Mouse (Mus musculus) urinary bladder, postnatal 14 days (tissue): ENCODE measurements around the gene Gm853.

Experiments
- DNase-seq: peaks from one replicate; pipeline ENCODE4 v3.0.0; 2021; ENCODE audit warnings: low spot score

Gene Gm853

GRCm38 (mm10) chr4:130213857-130214256, 8.3 kb downstream of the Gm853 start:
- DNase-seq: no peak

- no peak for DNase-seq
Measured at GRCm38 (mm10) chr4:130213197-130213596, 9.0 kb downstream of the Gm853 start.

GRCm38 (mm10) chr4:130212421-130212820, 9.8 kb downstream of the Gm853 start:
- no peak for DNase-seq

GRCm38 (mm10) chr4:130211870-130212269, 10.3 kb downstream of the Gm853 start:
- no peak for DNase-seq

GRCm38 (mm10) chr4:130198694-130199670, 23.2 kb downstream of the Gm853 start:
- DNase-seq: peak; percentile 92

GRCm38 (mm10) chr4:130196542-130196941, 25.7 kb downstream of the Gm853 start:
- no peak for DNase-seq

- no peak for DNase-seq
Measured at GRCm38 (mm10) chr4:130195924-130196323, 26.3 kb downstream of the Gm853 start.

GRCm38 (mm10) chr4:130192266-130192665, 29.9 kb downstream of the Gm853 start:
- no peak for DNase-seq

GRCm38 (mm10) chr4:130189606-130190005, 32.6 kb downstream of the Gm853 start:
- DNase-seq: no peak

GRCm38 (mm10) chr4:130188806-130189297, 33.3 kb downstream of the Gm853 start:
- DNase-seq: peak; percentile 87

- no peak for DNase-seq
Measured at GRCm38 (mm10) chr4:130186891-130187290, 35.3 kb downstream of the Gm853 start.

GRCm38 (mm10) chr4:130186450-130186849, 35.8 kb downstream of the Gm853 start:
- no peak for DNase-seq

GRCm38 (mm10) chr4:130183879-130184278, 38.3 kb downstream of the Gm853 start:
- no peak for DNase-seq

- DNase-seq: no peak
Measured at GRCm38 (mm10) chr4:130183023-130183422, 39.2 kb downstream of the Gm853 start.

GRCm38 (mm10) chr4:130181886-130182285, 40.3 kb downstream of the Gm853 start:
- DNase-seq: peak; percentile 22

- DNase-seq: no peak
Measured at GRCm38 (mm10) chr4:130180909-130181602, 41.1 kb downstream of the Gm853 start.

GRCm38 (mm10) chr4:130179876-130180275, 42.3 kb downstream of the Gm853 start:
- DNase-seq: no peak

- DNase-seq: no peak
Measured at GRCm38 (mm10) chr4:130177536-130177935, 44.7 kb downstream of the Gm853 start.

GRCm38 (mm10) chr4:130177087-130177486, 45.1 kb downstream of the Gm853 start:
- DNase-seq: peak; percentile 71

GRCm38 (mm10) chr4:130176156-130176720, 46.0 kb downstream of the Gm853 start:
- no peak for DNase-seq

- no peak for DNase-seq
Measured at GRCm38 (mm10) chr4:130175072-130175711, 47.0 kb downstream of the Gm853 start, which contains the start of gene Tinagl1. Gene Tinagl1 (minus strand): TSS chr4:130175122.
